Mouse (Mus musculus) heart, embryonic 11.5 days (tissue): Measurements from ENCODE around the gene Evx1. TPM values are rescaled to one million over a fixed set of nuclear protein-coding genes. Genes with fewer than 3 reads are reported as not detected.

Source experiments
- ATAC-seq: fragments of 200-750 bp; cut with Nextera tagmentation; replicated peaks from 2 replicates; pipeline ENCODE4 v1.8.0; 2017; ENCODE audit warnings: moderate library complexity; ENCODE audit not compliant: insufficient number of reproducible peaks, low FRiP score, low TSS enrichment
- H3K27ac ChIP-seq: fragments of 300-500 bp; sonication (generic); 2 replicates; pipeline ENCODE4 v1.5.1; 2014; ENCODE audit warnings: mild to moderate bottlenecking, low read depth, low read length
- H3K27me3 ChIP-seq: fragments of 300-500 bp; sonication (generic); 2 replicates; pipeline ENCODE4 v1.6.1; 2014; ENCODE audit warnings: mild to moderate bottlenecking, low read length, mixed read lengths; ENCODE audit not compliant: control insufficient read depth, insufficient read depth
- H3K36me3 ChIP-seq: fragments of 300-500 bp; sonication (generic); 2 replicates; pipeline ENCODE4 v1.6.1; 2014; ENCODE audit warnings: mild to moderate bottlenecking, low read length, moderate library complexity, mixed read lengths; ENCODE audit not compliant: control insufficient read depth, insufficient read depth
- H3K4me1 ChIP-seq: fragments of 300-500 bp; sonication (generic); 2 replicates; pipeline ENCODE4 v1.6.1; 2014; ENCODE audit warnings: low read length; ENCODE audit not compliant: control insufficient read depth, insufficient read depth
- H3K4me2 ChIP-seq: fragments of 300-500 bp; sonication (generic); 2 replicates; pipeline ENCODE4 v1.6.1; 2014; ENCODE audit warnings: mild to moderate bottlenecking, moderate library complexity
- H3K4me3 ChIP-seq: fragments of 300-500 bp; sonication (generic); 2 replicates; pipeline ENCODE4 v1.5.1; 2014; ENCODE audit warnings: low read depth, low read length
- H3K9ac ChIP-seq: fragments of 300-500 bp; sonication (generic); 2 replicates; pipeline ENCODE4 v1.6.1; 2014; ENCODE audit warnings: mild to moderate bottlenecking, low read depth, low read length, moderate library complexity
- H3K9me3 ChIP-seq: fragments of 300-500 bp; sonication (generic); replicated peaks from 2 replicates; pipeline ENCODE4 v1.6.1; 2016; ENCODE audit warnings: low read length; ENCODE audit not compliant: control insufficient read depth
- WGBS: fragments of 180-500 bp; shearing (Covaris S2); extraction: QIAGEN DNeasy Blood & Tissue Kit; methylation state at CpG from one replicate; pipeline ENCODE4 v1.1.7; 2014; ENCODE audit not compliant: insufficient replicate concordance; 5-methylcytosine and 5-hydroxymethylcytosine counted together
- polyA plus RNA-seq: library from polyadenylated mRNA; unstranded; fragments of >200 nt; fragmentation: Nextera tagmentation; extraction: Ambion mirVana; gene quantifications from 2 replicates; pipeline ENCODE4 v1.2.1, GENCODE M21; 2014

Gene Evx1
- polyA plus RNA-seq = not detected in 2 replicates

DNA sequence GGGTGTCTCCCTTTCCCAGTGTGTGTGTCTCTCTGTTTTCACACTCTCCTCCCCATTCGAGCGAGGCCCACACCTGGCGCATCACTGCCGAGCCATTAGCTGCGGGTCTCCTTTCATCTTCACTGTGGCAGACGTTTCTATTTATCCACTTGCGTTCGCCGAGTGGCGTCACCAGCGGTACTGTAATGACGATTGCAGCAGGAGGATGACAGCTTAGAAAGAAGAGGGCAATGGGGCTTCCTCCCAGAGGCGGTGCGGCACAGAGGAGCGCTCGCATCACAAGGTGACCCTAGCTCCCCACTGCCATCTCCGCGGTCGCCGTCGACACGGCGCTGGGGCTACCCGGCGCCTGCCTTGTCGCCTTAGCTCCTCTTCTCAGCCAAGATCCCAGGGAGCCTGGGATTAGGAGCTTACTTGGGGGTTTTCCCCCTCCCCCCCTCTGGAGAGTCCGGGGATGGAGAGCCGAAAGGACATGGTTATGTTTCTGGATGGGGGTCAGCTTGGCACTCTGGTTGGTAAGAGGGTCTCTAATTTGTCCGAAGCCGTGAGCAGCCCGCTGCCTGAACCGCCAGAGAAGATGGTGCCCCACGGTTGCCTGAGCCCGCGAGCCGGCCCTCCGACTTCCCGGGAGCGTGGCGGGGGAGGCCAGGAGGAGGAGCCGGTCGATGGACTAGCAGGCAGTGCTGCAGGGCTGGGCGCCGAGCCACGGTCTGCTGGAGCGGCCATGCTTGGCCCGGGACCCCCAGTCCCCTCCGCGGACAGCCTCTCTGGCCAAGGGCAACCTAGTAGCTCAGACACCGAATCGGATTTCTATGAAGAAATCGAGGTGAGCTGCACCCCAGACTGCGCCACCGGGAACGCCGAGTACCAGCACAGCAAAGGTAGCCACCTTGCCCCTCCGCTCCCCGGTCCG is at the start of gene Evx1:
Gene Evx1, plus strand, starts transcription at position 108 of the 913 bp plus-strand sequence.
- no peak within 1 kb of the TSS for H3K9ac ChIP-seq
- WGBS = 1% methylated on average over 59 of the region's 59 CpGs
- H3K36me3 ChIP-seq = no peaks in the 10 kb centered on the region
- H3K9me3 ChIP-seq = no peaks in the 10 kb centered on the region
- no peak within 1 kb of the TSS for H3K27ac ChIP-seq
- peaks cover 13% of the 10 kb centered on the region for H3K4me1 ChIP-seq
- peaks cover 93% of the 10 kb centered on the region for H3K27me3 ChIP-seq
- ATAC-seq = 0 out of 2 replicates have a peak, but pooled peaks have one; percentile 7
- H3K4me2 ChIP-seq = peak within 1 kb of the TSS; percentile 47
- peak within 1 kb of the TSS; percentile 27 for H3K4me3 ChIP-seq

- WGBS = 2% methylated on average over 5 of the region's 5 CpGs
- Histone ChIP-seq H3K36me3 (no peaks in the 10 kb centered on the region), H3K4me3 (no peak overlapping the region), H3K9ac (no peak overlapping the region), H3K4me1 (no peaks in the 10 kb centered on the region; the same call in 1 of the 2 replicates), H3K27ac (no peak overlapping the region), H3K4me2 (no peak overlapping the region), H3K27me3 (peaks cover 96% of the 10 kb centered on the region), H3K9me3 (no peaks in the 10 kb centered on the region)
- ATAC-seq = no peak
These were observed 49.0 kb upstream of the Evx1 start for GRCm38 (mm10) chr6:52264106-52264790.

DNA sequence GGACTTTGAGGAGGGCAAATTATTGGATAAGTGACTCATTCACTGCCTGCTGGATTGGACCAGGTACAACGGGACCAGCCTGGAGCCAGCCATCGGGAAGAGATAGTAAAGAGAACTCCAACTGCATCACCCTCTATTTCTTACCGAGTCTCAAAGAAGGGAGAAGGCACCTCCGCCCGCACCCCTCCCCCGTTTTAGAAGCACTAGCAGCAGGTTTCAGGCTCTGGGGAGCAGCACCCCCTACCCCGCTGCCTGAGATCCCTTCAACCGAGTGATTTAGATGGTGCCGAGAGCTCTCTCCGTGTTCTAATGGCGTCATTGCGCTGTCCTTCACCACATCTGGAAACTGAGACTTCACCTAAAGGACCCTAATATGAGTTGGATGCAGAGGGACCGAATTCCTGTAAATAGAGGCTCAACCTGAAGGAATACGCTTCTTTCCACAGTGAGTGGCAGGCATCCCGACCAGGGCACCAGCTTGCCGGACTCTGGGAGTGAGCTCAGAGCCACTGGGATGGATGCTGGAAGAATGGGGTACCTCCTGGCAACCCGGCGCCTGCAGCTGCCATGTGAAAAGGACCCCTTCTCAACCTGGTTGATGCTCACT is 47.9 kb upstream of the Evx1 start:
- no peak for ATAC-seq
- Histone ChIP-seq H3K27ac (no peak overlapping the region), H3K4me2 (no peak overlapping the region), H3K4me1 (no peaks in the 10 kb centered on the region; the same call in 1 of the 2 replicates), H3K9me3 (no peaks in the 10 kb centered on the region), H3K36me3 (no peaks in the 10 kb centered on the region), H3K27me3 (peaks cover 96% of the 10 kb centered on the region), H3K4me3 (no peak overlapping the region), H3K9ac (no peak overlapping the region)
- WGBS = 1% methylated on average over 18 of the region's 18 CpGs

DNA sequence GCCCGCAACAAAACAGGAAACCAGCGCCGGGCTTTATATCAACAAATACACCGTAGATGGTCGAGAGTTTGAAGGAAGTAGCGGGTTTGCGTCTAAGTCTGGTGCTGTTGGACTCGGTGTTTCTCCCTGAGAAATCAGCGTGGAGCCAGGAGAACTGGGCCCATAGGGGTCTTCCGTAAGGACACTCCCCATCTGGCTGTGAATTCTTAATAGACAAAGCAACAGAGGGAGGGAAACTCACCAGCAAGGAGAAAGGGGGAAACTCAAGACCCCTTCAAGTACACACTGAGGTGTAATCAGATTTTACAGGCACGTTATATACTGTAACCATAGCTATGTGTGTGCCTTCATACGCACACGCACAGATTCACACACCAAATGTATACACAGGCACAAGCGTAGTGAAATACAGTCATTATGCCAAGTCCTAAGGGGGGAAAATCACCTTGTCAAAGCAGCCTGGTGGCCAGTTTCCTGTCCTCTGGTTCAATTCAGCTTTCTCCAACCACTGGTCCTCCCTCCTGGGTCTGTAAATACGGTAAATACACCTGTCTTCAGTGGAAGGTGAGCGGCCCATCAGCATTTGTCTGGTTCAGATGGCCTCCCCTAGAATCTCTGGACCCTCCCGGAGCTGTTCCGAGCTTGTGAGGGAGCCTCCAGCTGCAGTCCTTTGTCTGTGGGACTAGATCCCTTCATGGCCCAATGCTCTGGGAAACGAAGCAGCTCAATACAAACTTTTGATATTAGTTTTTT is 47.2 kb upstream of the Evx1 start:
- no peak for ATAC-seq
- H3K4me2 ChIP-seq = no peak overlapping the region
- WGBS = 2% methylated on average over 19 of the region's 19 CpGs

DNA sequence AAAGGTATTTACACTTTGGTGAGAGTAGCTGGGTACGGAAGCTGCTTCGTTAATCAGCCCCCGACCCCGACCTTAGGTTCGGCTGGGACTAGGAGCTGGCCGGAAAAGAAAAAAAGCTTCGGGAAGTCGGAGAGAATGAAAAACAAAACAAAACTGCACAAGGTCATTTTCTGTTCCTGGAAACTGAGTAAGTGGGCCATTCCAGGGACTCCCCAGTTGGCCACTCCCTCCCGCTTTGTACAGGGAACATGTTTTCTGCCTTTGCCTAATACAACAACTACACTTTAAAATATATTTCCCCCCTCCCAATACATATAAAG is 46.7 kb upstream of the Evx1 start:
- Histone ChIP-seq H3K9me3 (no peaks in the 10 kb centered on the region), H3K4me2 (no peak overlapping the region), H3K4me3 (no peak overlapping the region), H3K27me3 (peaks cover 97% of the 10 kb centered on the region), H3K36me3 (no peaks in the 10 kb centered on the region), H3K27ac (no peak overlapping the region), H3K4me1 (no peaks in the 10 kb centered on the region), H3K9ac (no peak overlapping the region)
- no peak for ATAC-seq
- WGBS = 4% methylated on average over 9 of the region's 9 CpGs

More for the DNA sequence above, 47.2 kb upstream of the Evx1 start:
- Histone ChIP-seq H3K9ac (no peak overlapping the region), H3K4me3 (no peak overlapping the region), H3K36me3 (no peaks in the 10 kb centered on the region), H3K4me1 (no peaks in the 10 kb centered on the region; the same call in 1 of the 2 replicates), H3K9me3 (no peaks in the 10 kb centered on the region), H3K27ac (no peak overlapping the region), H3K27me3 (peaks cover 96% of the 10 kb centered on the region)

DNA sequence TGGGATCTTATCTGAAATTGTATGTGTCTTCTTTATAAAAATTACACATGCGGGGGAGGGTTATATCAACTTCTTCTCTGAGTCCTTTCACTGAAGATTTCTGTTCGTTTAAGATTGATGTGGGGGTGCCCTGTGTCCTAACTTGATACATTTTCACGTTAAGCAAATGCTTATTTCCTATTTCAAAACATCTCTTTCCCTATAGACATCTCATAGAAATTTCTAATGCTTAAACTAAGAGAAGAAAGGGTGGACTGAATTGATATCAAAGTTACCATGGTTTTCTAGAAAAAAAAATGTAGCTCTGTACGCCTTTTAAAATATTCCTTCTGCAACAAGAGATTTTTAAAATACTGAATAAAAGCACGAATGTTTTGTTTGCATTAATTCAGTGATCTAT is 46.1 kb upstream of the Evx1 start:
- H3K4me3 ChIP-seq = no peak overlapping the region

DNA sequence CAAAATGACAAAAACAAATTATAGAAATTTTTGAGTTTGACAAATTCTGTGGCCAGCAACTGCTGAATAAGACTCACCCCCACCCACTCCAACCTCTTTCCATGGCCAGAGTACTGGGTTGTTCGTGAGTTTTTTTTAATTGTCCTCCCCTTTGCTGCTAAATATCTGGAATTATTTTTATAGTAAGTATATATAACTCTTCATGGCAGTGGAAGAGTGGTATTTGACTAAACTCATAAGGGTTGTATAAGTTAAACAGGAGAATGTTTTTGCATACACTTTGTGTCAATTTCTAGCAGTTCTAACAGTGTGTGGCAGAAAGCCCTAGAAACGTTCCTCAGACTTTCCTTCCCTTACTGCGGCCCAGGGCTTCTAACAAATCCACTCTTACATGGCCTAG is 45.6 kb upstream of the Evx1 start:
- H3K4me3 ChIP-seq = no peak overlapping the region
- no peaks in the 10 kb centered on the region for H3K36me3 ChIP-seq
- no peaks in the 10 kb centered on the region for H3K4me1 ChIP-seq
- H3K4me2 ChIP-seq = no peak overlapping the region
- H3K9ac ChIP-seq = no peak overlapping the region
- WGBS = 11% methylated on average over 3 of the region's 3 CpGs
- H3K27me3 ChIP-seq = peaks cover 94% of the 10 kb centered on the region
- no peak for ATAC-seq
- no peaks in the 10 kb centered on the region for H3K9me3 ChIP-seq
- H3K27ac ChIP-seq = no peak overlapping the region

More for the DNA sequence above, 46.1 kb upstream of the Evx1 start:
- Histone ChIP-seq H3K9me3 (no peaks in the 10 kb centered on the region), H3K4me1 (no peaks in the 10 kb centered on the region), H3K36me3 (no peaks in the 10 kb centered on the region), H3K27me3 (peaks cover 94% of the 10 kb centered on the region), H3K9ac (no peak overlapping the region), H3K4me2 (no peak overlapping the region), H3K27ac (no peak overlapping the region)
- no peak for ATAC-seq
- 22% methylated on average over 5 of the region's 5 CpGs for WGBS

GRCm38 (mm10) chr6:52268341-52268740 is 45.0 kb upstream of the Evx1 start:
- Histone ChIP-seq H3K9me3 (no peaks in the 10 kb centered on the region), H3K27me3 (peaks cover 94% of the 10 kb centered on the region), H3K4me2 (no peak overlapping the region), H3K4me1 (no peaks in the 10 kb centered on the region; the same call in 1 of the 2 replicates), H3K27ac (no peak overlapping the region), H3K36me3 (no peaks in the 10 kb centered on the region), H3K9ac (no peak overlapping the region), H3K4me3 (no peak overlapping the region)
- under 1% methylated on average over 7 of the region's 7 CpGs for WGBS
- no peak for ATAC-seq
